Mouse (Mus musculus): ENCODE measurements at regions not wholly inside any gene's neighbourhood (a gene's known extent, or its start where the extent isn't known, plus 50 kb on each side); places are given as distances from the start of the nearest gene placed in this dataset.
"Not testable (repeated sequence)": the region's sequence is repeated elsewhere in the genome, so short reads cannot be mapped to it uniquely, and the experiment has no call there.

DNA sequence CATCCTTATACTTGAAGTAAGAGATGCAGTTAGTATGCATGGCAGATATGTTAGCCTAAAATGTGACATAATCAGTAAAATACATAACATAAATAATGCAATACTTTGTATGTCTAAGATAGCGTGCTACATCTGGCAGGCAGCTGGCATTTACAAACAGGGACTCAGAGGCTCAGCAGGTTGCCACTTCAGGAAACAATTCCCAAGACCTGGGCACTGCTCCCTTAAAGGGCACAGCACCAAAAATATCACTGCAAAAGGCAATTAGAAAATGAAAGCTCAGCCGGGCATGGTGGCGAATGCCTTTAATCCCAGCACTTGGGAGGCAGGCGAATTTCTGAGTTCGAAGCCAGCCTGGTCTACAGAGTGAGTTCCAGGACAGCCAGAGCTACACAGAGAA is 544.0 kb downstream of the Zfp704 start:
- no peak for DNase-seq (ENCODE audit: low spot score in 2 of 2)

- DNase-seq (ENCODE audit: low spot score in 2 of 2), result peak in 1 of 2 experiments; percentile 52
These were observed 545.4 kb downstream of the Zfp704 start for GRCm38 (mm10) chr3:9064266-9065031.

GRCm38 (mm10) chr3:9063662-9064061 is 546.2 kb downstream of the Zfp704 start:
- no peak for DNase-seq (ENCODE audit: low spot score in 2 of 2)

GRCm38 (mm10) chr3:9061396-9061795 is 548.5 kb downstream of the Zfp704 start:
- no peak for DNase-seq (ENCODE audit: low spot score in 2 of 2)

DNA sequence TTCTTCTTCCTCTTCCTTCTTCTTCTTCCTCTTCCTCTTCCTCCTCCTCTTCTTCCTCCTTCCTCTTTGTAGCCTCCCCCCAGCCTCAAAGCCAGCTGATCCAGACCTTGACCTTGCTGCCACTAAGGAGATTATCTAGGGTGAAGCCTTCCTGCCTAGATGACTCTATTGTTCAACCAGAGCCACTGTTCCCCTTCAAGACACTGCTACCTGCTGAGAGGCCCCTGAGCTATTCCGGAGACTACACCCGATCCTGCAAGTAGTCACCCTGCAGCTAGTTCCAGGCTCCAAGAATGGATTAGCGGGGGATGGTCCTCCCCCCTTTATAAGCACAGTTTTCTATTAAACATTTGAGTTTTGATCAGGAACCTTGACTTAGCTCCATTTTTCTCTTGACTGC is 552.2 kb downstream of the Zfp704 start:
- DNase-seq (ENCODE audit: low spot score in 2 of 2), result not testable (repeated sequence)

DNA sequence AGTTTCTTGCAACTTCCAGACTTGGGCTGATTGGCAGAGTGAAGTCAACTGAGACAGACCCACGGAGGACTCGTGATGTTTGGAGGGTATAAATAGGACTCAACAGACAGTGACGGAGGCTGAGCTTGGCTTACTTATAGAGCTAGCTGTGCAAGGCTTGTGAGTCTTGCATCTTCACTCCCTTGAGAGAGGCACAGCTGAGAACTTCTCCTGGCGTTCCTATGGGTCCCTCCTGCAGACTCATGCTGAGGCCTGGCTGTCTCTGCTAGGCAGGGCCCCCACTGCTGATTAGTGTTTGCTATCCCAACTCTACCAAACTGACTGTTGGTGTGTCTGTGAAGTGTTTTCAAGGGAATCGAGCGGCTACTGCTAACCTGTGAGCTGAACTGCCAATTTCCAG is 553.0 kb downstream of the Zfp704 start:
- no peak for DNase-seq (ENCODE audit: low spot score in 2 of 2)

DNA sequence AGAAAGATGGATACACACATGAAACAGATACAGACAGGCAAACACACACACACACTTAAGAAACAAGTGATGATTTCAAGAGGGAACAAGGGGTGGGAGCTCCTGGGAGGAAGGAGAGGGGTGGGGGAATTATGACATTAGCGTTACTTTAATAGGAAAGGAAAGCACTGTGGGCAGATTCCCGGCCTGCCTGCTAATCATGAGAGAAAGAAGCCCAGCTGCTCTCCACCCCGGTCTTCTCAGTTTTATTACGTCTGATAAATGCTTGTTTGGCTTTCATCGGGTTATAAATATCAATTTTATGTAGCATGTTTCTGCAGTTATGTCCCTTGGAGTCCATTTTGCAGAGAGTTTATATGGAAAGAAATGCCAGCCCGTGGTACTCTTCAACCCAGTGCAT is 554.1 kb downstream of the Zfp704 start:
- DNase-seq (ENCODE audit: low spot score in 2 of 2), result no peak

Data from frontal cortex, postnatal 10 days (tissue).